Mouse (Mus musculus): Measurements from ENCODE around the gene Zbed3.
"Not testable (repeated sequence)": the region's sequence is repeated elsewhere in the genome, so short reads cannot be mapped to it uniquely, and the experiment has no call there.

Zbed3 gene

DNA sequence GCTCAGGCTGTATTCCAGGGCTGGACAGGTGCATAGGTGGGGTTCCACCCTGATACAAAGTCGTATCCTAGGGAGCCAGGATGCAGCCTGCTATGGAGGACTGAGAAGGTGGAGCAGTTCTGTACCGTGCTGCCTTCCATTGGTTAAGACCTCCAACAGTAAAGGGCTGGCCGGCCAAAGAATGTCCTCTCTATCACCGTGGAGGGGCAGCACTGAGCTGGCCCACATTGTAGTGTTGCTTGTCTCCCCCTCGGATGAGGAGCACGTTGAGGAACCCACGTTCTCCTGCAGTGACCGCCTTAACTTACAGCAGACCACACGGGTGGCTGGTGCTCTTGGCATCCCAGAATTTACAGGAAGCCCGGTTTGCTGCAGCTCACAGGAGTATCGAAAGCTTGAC, 7.1 kb downstream of the Zbed3 start:
- in situ Hi-C loops (cut with MboI, MseI) = loop anchor here (25.0 kb wide), 1 partner anchor 318 kb away; no protein-coding TSS in a partner anchor

DNA sequence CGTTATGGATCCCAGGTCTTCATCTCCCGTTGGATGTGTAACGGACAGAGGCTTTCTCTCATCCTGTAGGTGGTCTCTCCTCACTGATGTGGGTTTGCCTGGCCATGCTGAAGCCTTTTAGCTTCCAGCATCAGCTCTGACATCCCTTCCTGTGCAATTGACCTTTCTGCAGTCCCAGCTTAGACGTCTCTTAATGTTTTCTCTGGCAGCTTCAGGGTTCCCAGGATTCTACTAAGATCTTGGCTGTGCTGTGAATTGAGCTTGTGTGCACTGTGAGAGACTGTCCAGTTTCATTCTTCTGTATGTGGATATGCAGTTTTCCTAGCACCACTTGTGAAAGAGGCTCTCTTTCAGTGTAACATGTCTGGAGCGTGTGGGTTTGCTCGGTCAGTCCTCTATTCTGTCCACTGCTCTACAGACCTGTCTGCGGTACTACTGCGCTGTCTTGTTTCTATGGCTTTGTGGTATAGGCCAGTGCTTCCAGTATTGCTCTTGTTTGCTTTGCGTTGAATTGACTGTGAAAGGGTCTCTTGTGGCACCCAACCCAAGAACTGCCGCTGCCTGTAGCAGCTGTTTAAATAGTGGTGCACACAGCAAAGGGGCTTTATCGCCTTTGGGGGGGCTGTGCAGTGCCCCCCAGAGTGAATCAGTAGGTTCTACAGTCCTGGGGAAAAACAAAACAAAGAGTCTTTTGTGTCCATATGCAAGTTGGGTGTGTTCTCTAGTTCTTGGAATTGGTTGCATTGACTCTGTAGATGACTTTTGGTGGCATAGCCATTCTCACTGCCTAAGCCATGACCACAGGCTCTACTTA, 8.9 kb downstream of the Zbed3 start:
- in situ Hi-C loops (cut with MboI, MseI) = loop anchor here (25.0 kb wide), 1 partner anchor 320 kb away; no protein-coding TSS in a partner anchor

DNA sequence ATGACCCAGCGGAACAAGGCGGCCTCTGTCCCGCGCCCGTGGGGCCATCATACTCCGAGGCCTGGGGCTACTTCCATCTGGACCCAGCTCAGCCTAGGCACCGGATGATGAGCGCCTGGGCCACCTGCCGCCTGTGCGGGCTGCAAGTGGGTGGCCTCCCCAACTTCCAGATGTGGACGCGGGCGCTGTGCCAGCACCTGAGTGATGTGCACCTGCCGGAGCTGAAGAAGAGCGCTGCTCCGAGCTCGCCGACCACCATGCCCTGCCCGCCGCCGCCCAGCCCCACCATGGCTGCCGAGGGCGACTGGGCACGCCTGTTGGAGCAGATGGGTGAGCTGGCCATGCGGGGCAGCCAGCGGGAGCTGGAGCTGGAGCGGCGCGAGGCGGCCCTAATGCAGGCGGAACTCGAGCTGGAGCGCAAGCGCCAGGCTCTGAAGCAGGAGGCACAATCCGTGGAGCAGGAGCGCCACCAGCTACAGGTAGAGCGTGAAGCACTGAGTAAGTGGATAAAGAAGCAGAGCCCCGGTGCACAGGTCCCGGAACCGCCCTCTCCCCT, 12.8 kb downstream of the Zbed3 start:
- in situ Hi-C loops (cut with MboI, MseI) = loop anchor here (25.0 kb wide), 1 partner anchor 324 kb away; no protein-coding TSS in a partner anchor

DNA sequence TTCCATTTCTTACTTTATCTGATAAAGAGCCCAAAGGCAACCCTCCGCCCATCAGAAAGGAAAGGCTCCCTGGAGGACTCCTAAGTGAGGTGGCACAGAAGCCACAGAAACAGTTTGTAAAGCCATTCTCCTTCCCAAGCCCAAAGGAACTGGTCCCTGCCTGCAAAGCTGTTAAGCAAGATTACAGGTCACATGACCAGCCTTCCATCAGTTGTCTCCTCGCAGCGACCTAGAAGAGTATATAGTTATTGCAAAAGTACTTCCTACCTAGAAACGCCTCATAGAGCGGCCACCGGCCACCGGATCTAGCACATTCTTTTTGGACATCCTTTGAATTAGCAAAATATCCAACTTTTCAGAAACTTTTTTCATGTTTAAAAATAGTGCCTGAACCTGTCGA, 20.1 kb downstream of the Zbed3 start:
- in situ Hi-C loops (cut with MboI, MseI) = loop anchor here (25.0 kb wide), 1 partner anchor 331 kb away; no protein-coding TSS in a partner anchor

DNA sequence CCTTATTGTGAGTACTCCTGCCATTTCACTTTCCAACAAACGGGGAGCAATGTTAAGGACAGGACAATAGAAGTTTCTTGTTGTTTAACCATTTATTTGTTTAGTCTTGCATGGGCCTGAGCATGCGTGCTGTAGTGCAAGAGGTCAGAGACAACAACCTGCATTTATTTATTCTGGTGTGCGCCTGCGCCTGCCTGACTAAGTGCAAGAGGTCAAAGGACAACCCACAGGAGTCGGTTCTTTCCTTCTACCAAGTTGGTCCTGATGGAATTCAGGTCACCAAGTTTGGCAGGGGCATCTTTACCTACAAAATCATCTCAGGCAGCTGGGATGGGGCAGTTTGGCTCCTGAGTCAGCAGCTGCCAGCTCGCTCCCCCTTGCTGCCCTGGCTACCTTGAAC, 22.5 kb downstream of the Zbed3 start:
- in situ Hi-C loops (cut with MboI, MseI) = loop anchor here (25.0 kb wide), 1 partner anchor 334 kb away; no protein-coding TSS in a partner anchor

DNA sequence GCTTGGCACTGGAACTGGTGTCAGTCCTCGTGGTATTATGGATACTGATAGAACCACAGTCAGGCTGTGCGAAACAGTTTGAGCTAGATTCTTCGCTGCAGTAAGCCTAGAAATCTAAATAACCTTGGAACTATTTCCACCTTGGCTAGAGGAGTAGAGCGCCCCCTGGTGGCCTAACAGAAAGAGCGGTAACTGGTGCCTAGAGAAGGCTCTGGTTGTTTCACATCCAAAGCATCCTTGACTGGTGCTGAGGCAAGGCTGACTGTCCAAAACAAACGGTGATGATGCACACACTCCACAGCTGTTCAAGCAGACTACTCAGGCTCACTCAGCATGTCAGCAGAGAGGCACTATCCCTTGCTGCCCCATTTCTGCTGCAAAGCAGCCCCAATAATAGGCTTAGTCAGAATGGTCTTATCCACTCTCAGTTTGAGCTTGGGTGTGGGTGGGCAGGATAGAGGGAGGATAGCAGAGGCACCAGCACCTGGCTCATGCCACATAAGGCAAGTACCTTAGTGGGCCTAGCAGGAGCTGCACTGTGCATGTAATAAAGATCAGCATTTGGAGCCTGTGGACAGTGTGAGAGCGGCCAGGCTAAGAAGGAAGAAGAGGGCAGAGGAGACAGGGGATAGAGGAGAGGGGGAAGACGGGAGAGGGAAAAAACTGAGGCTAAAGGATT, 23.7 kb downstream of the Zbed3 start:
- in situ Hi-C loops (cut with MboI, MseI) = loop anchor here (25.0 kb wide), 1 partner anchor 335 kb away; no protein-coding TSS in a partner anchor

DNA sequence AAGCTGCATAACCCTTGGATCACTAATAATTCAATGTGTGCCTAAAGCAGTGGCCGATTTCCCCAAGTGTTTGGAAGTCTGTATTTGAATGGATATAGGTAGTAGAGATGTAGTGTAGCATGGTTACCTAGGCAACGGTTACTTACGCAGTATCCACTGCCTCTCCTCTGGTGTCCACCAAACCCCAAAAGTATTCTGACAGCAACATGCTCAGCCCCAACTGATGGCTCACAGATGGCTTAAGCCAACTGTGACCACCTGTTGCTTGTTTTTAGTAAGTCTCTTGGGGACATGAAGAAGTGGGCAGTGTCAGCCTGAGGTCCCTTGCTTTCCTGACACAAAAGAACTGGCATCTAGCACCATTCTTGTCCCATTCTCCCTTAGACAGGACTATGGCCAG, 25.1 kb downstream of the Zbed3 start:
- in situ Hi-C loops (cut with MboI, MseI) = loop anchor here (25.0 kb wide), 1 partner anchor 336 kb away; no protein-coding TSS in a partner anchor

DNA sequence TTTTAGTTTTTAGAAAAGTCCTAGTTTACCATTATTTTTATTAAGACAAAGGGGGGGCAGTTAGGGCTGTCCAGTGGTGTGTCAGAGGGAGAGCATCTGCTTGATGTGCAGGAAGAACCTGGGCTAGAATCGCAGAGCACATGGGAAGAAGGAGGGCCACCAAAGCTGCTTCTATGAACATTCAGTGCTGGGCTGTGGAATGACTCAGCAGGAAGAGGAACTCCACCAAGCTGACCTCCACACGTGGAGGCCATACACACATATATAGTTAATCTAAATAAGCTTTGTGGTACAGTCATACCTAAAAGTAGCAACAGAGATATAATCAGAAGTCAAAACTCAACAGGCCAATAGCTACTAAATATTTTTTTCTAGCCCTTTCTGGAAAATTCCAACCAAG, 34.8 kb downstream of the Zbed3 start:
- in situ Hi-C loops (cut with MboI, MseI) = no loop called here

DNA sequence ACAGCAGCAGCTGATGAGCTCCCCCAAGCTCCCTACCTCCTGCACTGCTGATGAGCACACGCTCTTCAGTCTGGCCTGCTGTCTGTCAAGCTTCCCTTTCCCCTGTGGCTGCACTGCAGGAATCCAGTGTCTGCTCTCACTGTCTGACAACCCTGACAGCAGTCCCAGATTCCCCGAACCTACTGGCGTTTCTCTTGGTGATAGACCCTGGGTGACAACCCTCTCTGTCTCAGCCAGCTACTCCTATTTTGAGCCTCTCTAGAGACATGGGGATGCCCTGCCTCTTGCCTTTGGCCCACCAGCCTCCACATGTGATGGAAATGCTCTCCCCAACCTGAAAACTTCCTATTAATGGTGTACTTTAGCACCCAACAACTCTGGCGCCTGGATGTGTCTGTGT, 40.0 kb downstream of the Zbed3 start:
- in situ Hi-C loops (cut with MboI, MseI) = no loop called here

DNA sequence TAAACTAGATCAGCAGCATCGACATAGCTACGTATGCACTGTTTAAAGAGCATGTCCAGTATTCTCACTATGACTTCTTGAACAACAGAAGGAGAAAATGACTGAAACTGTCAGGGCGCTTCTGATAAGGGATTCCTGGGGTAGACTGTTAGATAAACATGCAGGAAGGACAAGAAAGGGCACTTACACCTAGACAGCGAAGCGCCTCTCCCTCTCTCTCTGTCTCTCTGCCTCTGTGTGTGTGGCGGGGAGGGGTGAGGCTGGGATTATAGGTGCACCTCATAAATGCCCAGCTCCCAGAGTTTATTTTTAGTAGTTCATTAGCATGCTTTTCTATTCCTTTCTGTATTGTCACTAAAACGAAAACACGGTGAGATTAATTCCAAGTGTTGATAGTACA, 42.9 kb downstream of the Zbed3 start:
- in situ Hi-C loops (cut with MboI, MseI) = no loop called here

DNA sequence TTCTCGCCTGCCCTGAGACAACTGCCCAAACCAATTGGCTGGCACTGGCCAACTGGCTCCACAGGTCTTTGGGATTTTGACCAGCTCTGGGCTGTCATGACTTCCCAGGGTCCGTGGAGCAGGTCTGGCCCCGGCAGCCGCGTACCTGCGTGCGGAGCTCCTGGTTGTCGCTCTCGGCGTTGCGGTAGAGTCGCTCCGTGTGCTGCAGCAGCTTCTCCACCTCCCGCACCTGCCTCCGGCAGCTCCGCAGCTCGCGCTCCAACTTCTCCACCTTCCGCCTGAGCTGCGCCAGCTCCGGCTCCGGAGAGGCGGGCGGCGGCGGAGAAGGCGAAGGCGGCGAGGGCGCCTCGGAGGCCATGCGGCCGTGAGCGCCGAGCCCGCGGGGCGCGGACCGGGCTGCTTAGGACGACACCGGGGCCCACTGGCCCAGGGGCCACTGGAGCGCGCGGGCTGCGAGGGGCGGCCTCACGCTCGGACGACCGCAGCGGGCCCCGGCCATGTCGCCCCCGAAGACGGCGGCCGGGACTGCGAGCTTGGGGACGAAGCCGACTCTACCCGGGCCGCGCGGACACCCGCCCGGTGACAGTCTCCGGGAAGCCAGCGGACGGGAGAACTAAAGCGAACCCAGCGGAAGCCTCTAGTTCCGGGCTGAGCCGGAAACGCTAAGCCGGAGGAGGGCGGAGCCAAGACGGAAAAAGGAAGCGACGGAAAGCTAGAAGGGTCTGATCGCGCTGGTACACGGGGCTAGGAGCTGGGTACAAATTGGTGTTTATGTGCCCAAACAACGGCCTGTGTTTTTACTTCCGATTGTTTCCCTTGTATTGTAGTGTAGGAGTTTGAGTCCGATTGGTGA, 51.5 kb downstream of the Zbed3 start, which contains the start of gene Aggf1:
Aggf1 (minus strand) TSS at position 652 of the 853 bp plus-strand sequence.
- in situ Hi-C loops (cut with MboI, MseI) = no loop called here

DNA sequence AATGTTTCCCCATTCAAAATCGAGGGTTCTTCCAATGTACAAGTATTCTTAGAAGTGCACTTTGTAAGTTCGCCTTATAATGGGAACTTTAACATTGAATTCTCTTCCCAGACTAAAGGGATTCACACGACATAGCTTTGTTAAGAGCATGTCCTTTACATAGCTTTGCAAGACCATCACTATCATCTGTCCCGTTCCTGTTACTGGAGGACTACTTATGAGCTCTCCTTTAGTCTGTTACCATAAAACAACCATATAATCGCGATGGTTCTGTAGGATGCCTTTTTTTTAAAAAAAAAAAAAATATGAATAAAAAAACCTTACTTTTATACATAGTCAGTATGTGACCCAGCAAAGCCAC, 52.1 kb downstream of the Zbed3 start:
- in situ Hi-C loops (cut with MboI, MseI) = no loop called here

DNA sequence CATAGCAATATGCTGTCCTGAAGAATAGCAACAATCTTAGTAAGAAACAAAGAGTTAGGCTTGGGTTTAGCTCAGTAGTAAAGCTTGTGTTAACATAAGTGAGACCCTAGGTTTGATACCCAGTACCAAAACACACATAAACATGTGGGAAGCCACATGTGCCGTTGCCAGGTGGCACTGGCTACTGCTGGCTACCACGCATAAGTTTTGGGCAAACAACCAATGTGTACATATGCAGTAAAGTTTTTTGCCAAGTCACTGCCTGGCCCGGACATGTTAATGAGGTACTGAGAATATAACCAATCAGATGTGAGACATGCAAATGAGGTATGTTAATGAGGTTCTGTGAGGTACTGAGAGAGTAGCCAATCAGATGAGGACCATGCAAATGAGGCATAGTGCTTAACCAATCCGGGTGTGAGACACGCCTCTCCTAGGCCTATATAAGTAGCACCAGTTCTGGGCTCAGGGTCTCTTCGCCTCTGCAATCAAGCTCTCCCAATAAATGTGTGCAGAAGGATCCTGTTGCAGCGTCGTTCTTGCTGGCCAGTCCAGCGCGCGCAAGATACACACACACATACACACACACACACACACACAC, 53.4 kb downstream of the Zbed3 start:
- in situ Hi-C loops (cut with MboI, MseI) = not testable (repeated sequence)

DNA sequence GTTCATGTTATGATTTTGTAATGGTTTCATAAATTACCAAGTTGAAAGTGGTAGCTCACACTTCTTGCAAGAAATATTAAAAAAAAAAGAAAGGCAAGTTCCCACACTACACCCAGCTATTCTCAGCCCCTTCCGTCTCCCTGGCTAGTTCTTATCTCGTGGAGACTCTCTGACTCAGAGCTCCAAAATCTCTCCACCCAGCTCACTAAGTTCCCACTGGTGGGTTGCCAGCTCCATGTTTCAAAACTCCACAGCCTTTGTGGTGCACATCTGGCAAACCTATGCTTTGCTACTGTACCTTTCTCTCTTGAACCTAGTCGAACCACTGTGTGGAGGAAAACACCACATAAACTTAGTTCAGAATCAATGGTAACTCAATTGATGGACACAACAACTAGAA, 55.3 kb downstream of the Zbed3 start:
- in situ Hi-C loops (cut with MboI, MseI) = no loop called here

DNA sequence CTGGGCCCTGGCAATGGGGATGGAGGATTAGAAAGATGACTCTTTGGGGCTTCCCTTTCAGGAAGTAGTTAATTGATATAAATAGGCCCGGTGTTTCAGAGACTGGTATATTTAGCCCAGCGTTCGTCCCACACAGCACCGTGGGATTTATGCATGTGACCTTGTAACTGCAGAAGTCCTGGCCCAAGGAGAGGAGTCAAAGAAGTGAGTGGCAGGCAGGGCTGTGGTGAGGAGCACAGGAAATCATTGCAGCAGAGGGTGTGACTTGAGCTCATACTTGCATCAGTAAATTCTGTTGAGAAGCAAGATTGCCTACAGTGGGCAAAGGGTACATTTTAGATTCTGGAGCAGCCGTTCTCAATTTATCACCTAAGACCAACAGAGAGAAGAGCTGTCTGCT, 59.0 kb downstream of the Zbed3 start:
- in situ Hi-C loops (cut with MboI, MseI) = no loop called here
